Mouse (Mus musculus) ovary, postnatal 36 days (tissue): ENCODE measurements at regions not wholly inside any gene's neighbourhood (a gene's known extent, or its start where the extent isn't known, plus 50 kb on each side); places are given as distances from the start of the nearest gene placed in this dataset.
A peak's percentile ranks its signal among the peaks of the same experiment; 100 is the strongest.

Experiments used
- DNase-seq: peaks from one replicate; pipeline ENCODE4 v3.0.0; 2022; ENCODE audit warnings: low spot score, mixed read lengths

GRCm38 (mm10) chr2:114968651-114969050 is 313.9 kb upstream of the Dph6 start:
- no peak for DNase-seq

- no peak for DNase-seq
These were observed 338.7 kb upstream of the Dph6 start for GRCm38 (mm10) chr2:114993419-114993818.

- DNase-seq = no peak
These were observed 339.1 kb upstream of the Dph6 start for GRCm38 (mm10) chr2:114993882-114994281.

DNA sequence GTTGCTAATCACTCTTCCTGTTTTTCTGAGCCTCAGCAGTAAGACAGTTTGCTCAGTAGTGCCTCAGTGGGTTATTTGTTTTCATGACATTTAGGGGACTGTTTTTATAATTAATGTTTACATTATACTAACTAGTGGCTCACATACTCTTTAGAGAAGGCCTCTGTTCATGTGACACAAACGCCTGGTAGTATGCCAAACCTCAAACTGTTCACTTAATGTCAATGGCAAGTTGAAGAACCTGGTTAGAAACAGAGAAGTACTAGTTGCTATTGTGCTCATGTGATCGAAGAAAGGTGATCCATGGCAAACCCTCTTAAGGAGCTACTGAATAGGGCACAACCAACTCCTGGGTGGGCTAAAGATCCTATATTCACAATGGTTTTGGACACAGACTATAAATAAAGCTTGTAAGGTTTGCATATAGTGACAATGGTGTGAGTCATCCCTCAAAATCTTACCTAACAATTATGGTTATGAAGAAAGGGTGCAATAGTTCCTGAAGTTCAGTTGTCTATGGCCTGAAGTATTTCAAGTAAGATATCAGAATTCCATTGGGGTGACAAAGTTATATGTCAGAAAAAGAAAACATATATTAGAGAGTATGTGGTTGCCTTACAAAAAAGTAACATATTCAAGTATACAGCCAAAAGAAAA is 340.1 kb upstream of the Dph6 start:
- no peak for DNase-seq

DNA sequence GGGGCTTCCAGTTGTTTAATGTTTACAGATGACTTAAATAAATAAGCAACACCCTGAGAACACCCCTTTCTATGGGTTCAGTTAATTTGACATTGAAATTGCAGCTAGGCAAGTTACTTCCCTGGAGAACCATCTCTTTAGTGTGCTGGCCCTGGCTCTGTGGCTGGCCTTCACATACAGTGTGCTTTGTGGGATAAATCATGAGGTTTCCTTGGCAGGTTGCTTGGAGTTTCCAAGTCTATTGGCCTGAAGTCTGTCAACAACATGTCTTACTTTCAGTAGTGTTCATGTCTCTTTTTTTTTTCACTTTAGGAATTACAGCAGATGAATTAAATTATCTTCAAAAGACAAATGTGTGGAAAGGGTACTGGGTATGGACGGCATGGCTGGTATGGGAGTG is 359.2 kb upstream of the Dph6 start:
- no peak for DNase-seq

- DNase-seq = no peak
These were observed 372.0 kb upstream of the Dph6 start for GRCm38 (mm10) chr2:115026777-115027176.

DNA sequence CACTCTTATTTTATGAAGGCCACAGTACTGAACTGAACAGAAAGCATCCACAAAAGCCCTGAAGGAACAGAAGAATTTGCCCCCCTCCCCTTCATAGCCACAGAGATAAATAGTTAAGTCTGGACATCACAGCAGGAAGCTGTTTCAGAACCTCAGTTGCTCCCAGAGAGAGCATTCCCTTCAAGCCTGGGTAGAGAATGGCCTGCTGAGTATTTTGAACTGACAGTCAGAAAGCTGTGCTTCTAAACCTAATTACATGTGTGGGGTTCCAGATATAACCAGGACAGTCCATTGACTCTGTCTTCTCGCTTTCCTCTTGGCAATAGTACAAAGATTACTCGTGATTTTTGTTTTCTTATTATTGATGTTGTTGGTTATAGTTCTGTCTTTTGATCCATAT is 376.4 kb upstream of the Dph6 start:
- DNase-seq = no peak

DNA sequence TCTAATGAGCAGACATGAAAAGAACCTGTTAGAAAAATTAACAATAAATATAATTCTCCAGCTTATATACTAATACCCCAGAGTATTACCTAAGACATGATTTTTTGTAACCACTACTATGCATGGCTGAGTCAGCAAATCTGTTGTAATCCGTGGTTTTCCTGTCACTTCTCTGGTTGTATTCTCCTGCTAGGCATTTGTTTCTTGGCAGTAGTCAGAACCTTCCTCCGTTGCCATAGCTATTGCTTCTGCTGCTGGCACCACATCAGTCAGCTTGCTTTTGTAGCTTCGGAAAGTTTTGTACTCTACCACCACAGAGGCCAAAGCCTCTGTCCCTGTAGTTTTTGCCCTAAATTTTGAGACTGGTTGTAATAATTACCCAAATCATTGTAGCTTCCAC is 381.4 kb upstream of the Dph6 start:
- peak; percentile 4 for DNase-seq

GRCm38 (mm10) chr2:115042299-115042785 is 387.6 kb upstream of the Dph6 start:
- no peak for DNase-seq

DNA sequence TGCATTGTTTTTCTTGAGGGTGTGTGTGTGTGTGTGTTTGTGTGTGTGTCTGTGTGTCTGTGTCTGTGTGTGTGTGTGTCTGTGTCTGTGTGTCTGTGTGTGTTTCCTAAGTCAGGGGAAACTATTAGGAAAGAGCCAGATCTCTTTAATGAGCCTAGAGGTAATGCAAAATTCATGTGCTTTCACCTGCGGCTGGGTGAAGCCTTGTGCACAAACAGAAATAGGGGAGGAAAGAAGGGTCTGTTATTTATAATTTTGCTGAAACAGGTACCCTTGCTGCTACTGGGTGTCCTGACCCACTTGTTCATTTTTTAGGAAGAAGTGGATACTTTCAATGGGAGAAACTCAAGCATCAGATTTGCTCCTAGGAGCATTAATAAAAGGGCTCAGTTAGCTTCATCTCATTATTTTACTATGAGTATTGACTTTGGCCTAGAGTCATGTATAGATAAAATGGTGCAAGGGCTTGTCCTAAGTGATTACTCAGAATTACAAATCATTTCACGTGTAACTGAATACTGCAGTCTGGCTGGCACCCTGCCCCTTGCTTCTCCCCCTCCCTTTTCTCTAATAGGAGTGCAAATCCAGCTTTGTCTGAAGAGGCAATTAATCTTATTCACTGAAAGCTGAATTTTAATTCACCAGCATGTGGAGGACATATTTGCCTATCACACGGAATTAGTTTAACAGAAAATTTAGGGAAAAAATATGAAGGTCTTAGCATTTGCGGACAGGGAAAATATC is 401.7 kb upstream of the Dph6 start:
- DNase-seq = no peak

- DNase-seq = no peak
These were observed 402.4 kb upstream of the Dph6 start for GRCm38 (mm10) chr2:115057200-115057599.

DNA sequence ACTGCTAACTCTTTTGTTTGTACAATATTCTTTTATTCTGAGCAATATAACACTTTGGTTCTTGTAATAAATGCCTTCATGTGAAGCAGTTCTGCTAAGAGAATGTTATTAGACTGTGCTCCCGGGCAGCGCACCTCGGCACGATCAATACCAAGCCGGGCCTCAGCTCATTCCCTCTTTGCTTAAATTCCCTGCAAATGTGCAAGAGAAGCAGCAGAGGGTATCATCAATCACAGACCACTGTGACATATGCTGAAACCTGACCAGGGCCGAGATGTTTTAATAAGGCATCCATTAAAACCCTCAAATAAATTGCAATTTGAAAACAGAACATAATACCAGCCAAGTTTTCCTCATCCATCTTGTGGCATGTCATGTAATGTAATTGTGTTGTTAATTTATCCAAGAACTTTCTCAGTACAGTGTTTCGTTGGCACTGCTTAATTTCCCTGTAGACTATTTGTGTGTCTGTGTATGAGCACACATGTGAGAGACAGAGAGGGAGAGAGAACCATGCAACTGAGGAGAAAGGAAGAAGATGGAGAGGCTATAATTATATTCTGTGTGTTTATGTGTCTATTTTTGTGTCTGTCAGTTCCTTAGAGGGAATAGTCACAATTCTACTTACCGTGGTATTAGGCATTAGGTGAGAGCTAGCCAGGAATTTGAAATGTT is 412.9 kb upstream of the Dph6 start:
- DNase-seq = no peak

GRCm38 (mm10) chr2:115069704-115070103 is 414.9 kb upstream of the Dph6 start:
- no peak for DNase-seq

DNA sequence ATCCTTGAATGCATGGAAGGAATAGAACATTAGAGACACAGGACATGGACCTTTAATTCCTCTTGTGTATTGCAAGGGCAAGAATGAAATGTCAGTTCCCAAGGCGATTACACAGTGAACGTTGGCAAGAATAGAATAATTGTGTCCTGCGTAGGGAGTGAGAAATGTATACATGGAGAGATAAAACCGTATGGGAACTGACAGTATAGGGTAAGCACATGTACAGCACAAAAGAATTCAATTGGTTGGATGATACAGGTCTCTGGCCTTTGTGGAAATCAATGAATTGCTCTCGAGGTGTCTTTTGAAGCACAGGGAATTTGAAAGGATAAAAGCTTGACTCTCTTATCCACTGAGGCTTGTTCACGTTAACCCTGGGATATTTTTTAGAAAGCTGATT is 415.4 kb upstream of the Dph6 start:
- DNase-seq = no peak

- DNase-seq = no peak
These were observed 415.9 kb upstream of the Dph6 start for GRCm38 (mm10) chr2:115070666-115071065.

DNA sequence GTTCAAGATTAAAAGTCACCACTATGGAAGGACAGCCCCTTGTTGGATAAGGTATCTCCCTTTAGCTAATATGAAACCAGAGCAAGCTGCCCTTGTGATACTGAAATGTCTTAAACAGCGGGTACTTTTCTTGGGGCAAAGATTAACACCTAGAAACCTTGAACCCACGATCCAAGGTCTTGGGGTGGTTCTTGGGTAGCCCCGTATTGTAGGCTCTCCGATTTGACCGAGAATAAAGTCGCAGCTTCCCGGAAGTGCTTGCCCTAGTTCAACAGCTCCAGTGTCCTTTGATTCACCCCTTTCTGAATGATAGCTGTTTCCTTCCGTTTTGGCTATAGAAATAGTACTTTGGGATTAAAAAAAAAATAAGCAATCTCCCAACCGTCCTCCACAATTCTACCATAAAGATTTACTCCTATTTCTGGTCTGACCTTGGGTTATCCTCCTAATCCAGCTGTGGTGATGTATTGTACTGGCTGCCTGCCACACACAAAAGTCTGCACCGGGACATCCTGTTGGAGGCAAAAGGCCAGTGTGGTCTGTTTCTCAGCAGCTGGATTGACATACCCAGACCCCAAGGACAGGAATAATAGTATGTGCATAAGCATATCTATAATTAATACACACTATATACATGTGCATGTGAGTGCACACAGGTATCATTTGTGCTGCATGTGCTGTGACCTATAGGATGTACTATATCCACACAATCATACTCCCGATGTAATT is 427.0 kb upstream of the Dph6 start:
- peak; percentile 5 for DNase-seq

DNA sequence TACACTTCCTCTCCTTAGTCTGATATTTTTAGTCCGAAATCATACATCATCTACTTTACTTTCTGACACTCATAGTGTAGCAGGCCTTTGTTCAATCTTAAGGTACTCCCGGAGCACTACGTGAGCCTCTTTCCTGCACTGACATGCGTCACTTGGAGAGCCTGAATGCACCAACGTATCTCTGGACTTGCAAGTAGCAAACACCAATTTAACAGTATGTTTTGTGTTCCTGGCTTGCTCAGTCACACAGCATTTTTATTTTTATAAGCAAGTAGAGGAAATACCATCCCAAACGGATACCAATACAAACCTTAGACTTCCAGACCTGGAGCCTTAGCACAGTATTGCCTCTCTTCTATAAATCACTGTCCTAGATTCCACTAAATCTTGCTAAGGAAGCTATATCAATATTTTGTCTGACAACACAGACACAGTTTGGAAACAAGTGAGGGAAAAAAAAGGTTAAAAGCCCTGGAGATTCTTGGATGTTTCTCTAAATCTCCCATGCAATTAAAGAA is 427.6 kb upstream of the Dph6 start:
- DNase-seq = no peak

GRCm38 (mm10) chr2:115088421-115089120 is 433.8 kb upstream of the Dph6 start:
- no peak for DNase-seq

GRCm38 (mm10) chr2:115090430-115091175 is 435.8 kb upstream of the Dph6 start:
- no peak for DNase-seq

GRCm38 (mm10) chr2:115095351-115095750 is 440.6 kb upstream of the Dph6 start:
- DNase-seq = no peak

GRCm38 (mm10) chr2:115101501-115101900 is 446.7 kb upstream of the Dph6 start:
- DNase-seq = no peak
